Mouse (Mus musculus) neural tube, embryonic 11.5 days (tissue): ENCODE data around the gene Copa. TPM values are rescaled to one million over a fixed set of nuclear protein-coding genes. Genes with fewer than 3 reads are reported as not detected.

Source experiments
- ATAC-seq: fragments of 200-750 bp; cut with Nextera tagmentation; 2 replicates; pipeline ENCODE4 v1.8.0; 2017; ENCODE audit warnings: moderate number of reproducible peaks, mild to moderate bottlenecking, moderate TSS enrichment, moderate library complexity; ENCODE audit not compliant: insufficient read depth, low FRiP score, low TSS enrichment
- DNase-seq: peaks from one replicate; pipeline ENCODE4 v3.0.0-alpha.2; 2015; ENCODE audit warnings: low spot score
- H3K27ac ChIP-seq: fragments of 300-500 bp; sonication (generic); 2 replicates; pipeline ENCODE4 v1.5.1; 2014; ENCODE audit warnings: low read depth, mild to moderate bottlenecking, low read length
- H3K27me3 ChIP-seq: fragments of 300-500 bp; sonication (generic); 2 replicates; pipeline ENCODE4 v1.6.1; 2014; ENCODE audit warnings: mild to moderate bottlenecking, low read length, mixed read lengths; ENCODE audit not compliant: control insufficient read depth, insufficient read depth
- H3K36me3 ChIP-seq: fragments of 300-500 bp; sonication (generic); 2 replicates; pipeline ENCODE4 v1.6.1; 2014; ENCODE audit warnings: mild to moderate bottlenecking, low read length, moderate library complexity, mixed read lengths; ENCODE audit not compliant: control insufficient read depth, insufficient read depth
- H3K4me1 ChIP-seq: fragments of 300-500 bp; sonication (generic); 2 replicates; pipeline ENCODE4 v1.6.1; 2014; ENCODE audit warnings: low read length, mixed read lengths; ENCODE audit not compliant: control insufficient read depth, insufficient read depth
- H3K4me2 ChIP-seq: fragments of 300-500 bp; sonication (generic); 2 replicates; pipeline ENCODE4 v1.6.1; 2014; ENCODE audit warnings: low read depth, mild to moderate bottlenecking, moderate library complexity
- H3K4me3 ChIP-seq: fragments of 300-500 bp; sonication (generic); 2 replicates; pipeline ENCODE4 v1.5.1; 2014; ENCODE audit warnings: low read depth, low read length
- H3K9ac ChIP-seq: fragments of 300-500 bp; sonication (generic); 2 replicates; pipeline ENCODE4 v1.6.1; 2014; ENCODE audit warnings: mild to moderate bottlenecking, low read length
- H3K9me3 ChIP-seq: fragments of 300-500 bp; sonication (generic); 2 replicates; pipeline ENCODE4 v1.6.1; 2016; ENCODE audit warnings: low read length; ENCODE audit not compliant: control insufficient read depth
- WGBS: fragments of 180-500 bp; shearing (Covaris S2); extraction: QIAGEN DNeasy Blood & Tissue Kit; methylation state at CpG from one replicate; pipeline ENCODE4 v1.1.7; 2014; 5-methylcytosine and 5-hydroxymethylcytosine counted together
- polyA plus RNA-seq: library from polyadenylated mRNA; unstranded; fragments of >200 nt; fragmentation: Nextera tagmentation; extraction: Ambion mirVana; gene quantifications from 2 replicates; pipeline ENCODE4 v1.2.1, GENCODE M21; 2014

The Copa gene
- polyA plus RNA-seq, 1 experiment from 2014 or later: 225 TPM

- peak; percentile 98 for ATAC-seq
- under 1% methylated on average over 42 of the region's 42 CpGs for WGBS
Measured at GRCm38 (mm10) chr1:172126376-172127347, 44.3 kb downstream of the Copa start, which contains the start of gene Pex19. Pex19 (plus strand) TSS chr1:172126755.

GRCm38 (mm10) chr1:172127487-172127886 is 45.2 kb downstream of the Copa start:
- peak overlapping the region; percentile 85 for H3K9ac ChIP-seq
- H3K4me1 ChIP-seq: peaks cover 5% of the 10 kb centered on the region
- H3K27ac ChIP-seq: no peak overlapping the region
- no peaks in the 10 kb centered on the region for H3K27me3 ChIP-seq
- DNase-seq (no peak), ATAC-seq (no peak)
- 66% methylated on average over 5 of the region's 5 CpGs for WGBS
- H3K4me2 ChIP-seq: peak overlapping the region; percentile 72
- peaks cover 23% of the 10 kb centered on the region for H3K36me3 ChIP-seq
- H3K9me3 ChIP-seq: no peaks in the 10 kb centered on the region
- H3K4me3 ChIP-seq: peak overlapping the region; percentile 78

More at GRCm38 (mm10) chr1:172126376-172127347, 44.3 kb downstream of the Copa start, which contains the start of gene Pex19:
- Histone ChIP-seq H3K4me3 (peak within 1 kb of the TSS; percentile 78), H3K9ac (peak within 1 kb of the TSS; percentile 85), H3K4me2 (peak within 1 kb of the TSS; percentile 72), H3K9me3 (no peaks in the 10 kb centered on the region), H3K27me3 (no peaks in the 10 kb centered on the region), H3K36me3 (peaks cover 16% of the 10 kb centered on the region), H3K4me1 (peaks cover 5% of the 10 kb centered on the region), H3K27ac (peak within 1 kb of the TSS; percentile 44; the same call in 1 of the 2 replicates)
- peak; percentile 93 for DNase-seq

- H3K4me1 ChIP-seq: peaks cover 5% of the 10 kb centered on the region
- H3K27ac ChIP-seq: no peak overlapping the region
- DNase-seq (no peak), ATAC-seq (no peak)
- H3K4me2 ChIP-seq: no peak overlapping the region
- no peak overlapping the region for H3K9ac ChIP-seq
- no peaks in the 10 kb centered on the region for H3K27me3 ChIP-seq
- WGBS: 95% methylated on average over 15 of the region's 15 CpGs
- no peaks in the 10 kb centered on the region for H3K9me3 ChIP-seq
- H3K36me3 ChIP-seq: peaks cover 25% of the 10 kb centered on the region
- H3K4me3 ChIP-seq: no peak overlapping the region
Measured at GRCm38 (mm10) chr1:172128563-172128962, 46.2 kb downstream of the Copa start.

GRCm38 (mm10) chr1:172129108-172129507 is 46.8 kb downstream of the Copa start:
- Histone ChIP-seq H3K36me3 (peaks cover 27% of the 10 kb centered on the region), H3K4me1 (peaks cover 5% of the 10 kb centered on the region), H3K27ac (no peak overlapping the region), H3K4me3 (no peak overlapping the region), H3K9ac (no peak overlapping the region), H3K27me3 (no peaks in the 10 kb centered on the region), H3K9me3 (no peaks in the 10 kb centered on the region), H3K4me2 (no peak overlapping the region)
- WGBS: 74% methylated on average over 2 of the region's 2 CpGs
- peak; percentile 25 for DNase-seq
- ATAC-seq: no peak

GRCm38 (mm10) chr1:172129780-172130179 is 47.5 kb downstream of the Copa start:
- DNase-seq: no peak
- Histone ChIP-seq H3K27ac (no peak overlapping the region), H3K9ac (no peak overlapping the region), H3K9me3 (no peaks in the 10 kb centered on the region), H3K27me3 (no peaks in the 10 kb centered on the region), H3K36me3 (peaks cover 32% of the 10 kb centered on the region), H3K4me1 (peaks cover 5% of the 10 kb centered on the region), H3K4me2 (no peak overlapping the region), H3K4me3 (no peak overlapping the region)
- ATAC-seq: no peak
- WGBS: 95% methylated on average over 5 of the region's 5 CpGs

- ATAC-seq (no peak), DNase-seq (no peak)
- Histone ChIP-seq H3K4me3 (no peak overlapping the region), H3K27me3 (no peaks in the 10 kb centered on the region), H3K36me3 (peaks cover 35% of the 10 kb centered on the region), H3K4me1 (peaks cover 5% of the 10 kb centered on the region), H3K4me2 (no peak overlapping the region), H3K9ac (no peak overlapping the region), H3K9me3 (no peaks in the 10 kb centered on the region), H3K27ac (no peak overlapping the region)
- WGBS: 86% methylated on average over 7 of the region's 7 CpGs
Measured at GRCm38 (mm10) chr1:172132319-172132718, 50.0 kb downstream of the Copa start.

- 89% methylated on average over 7 of the region's 7 CpGs for WGBS
Measured at GRCm38 (mm10) chr1:172133535-172133934, 51.2 kb downstream of the Copa start.

GRCm38 (mm10) chr1:172134072-172134471 is 51.7 kb downstream of the Copa start:
- peaks cover 35% of the 10 kb centered on the region for H3K36me3 ChIP-seq
- H3K27me3 ChIP-seq: no peaks in the 10 kb centered on the region
- H3K4me2 ChIP-seq: no peak overlapping the region
- no peak for ATAC-seq
- no peak overlapping the region for H3K27ac ChIP-seq
- no peaks in the 10 kb centered on the region for H3K4me1 ChIP-seq
- H3K4me3 ChIP-seq: no peak overlapping the region
- 84% methylated on average over 4 of the region's 4 CpGs for WGBS
- H3K9ac ChIP-seq: no peak overlapping the region
- H3K9me3 ChIP-seq: no peaks in the 10 kb centered on the region
- DNase-seq: no peak

More at GRCm38 (mm10) chr1:172133535-172133934, 51.2 kb downstream of the Copa start:
- ATAC-seq (no peak), DNase-seq (no peak)
- Histone ChIP-seq H3K9me3 (no peaks in the 10 kb centered on the region), H3K4me2 (no peak overlapping the region), H3K4me3 (no peak overlapping the region), H3K9ac (no peak overlapping the region), H3K27me3 (no peaks in the 10 kb centered on the region), H3K4me1 (no peaks in the 10 kb centered on the region), H3K27ac (no peak overlapping the region), H3K36me3 (peaks cover 35% of the 10 kb centered on the region)
